Mouse (Mus musculus): ENCODE results near the gene Nkx6-1.

- TF ChIP-seq MAZ (IDR thresholded peaks at IDR 0.05; ENCODE audit: low read depth, low read length): no peak
- no peak for TF ChIP-seq JUND (conservative IDR thresholded peaks at IDR 0.05; ENCODE audit: low read depth, low read length)
Measured at GRCm38 (mm10) chr5:101666713-101667112, 1.9 kb upstream of the Nkx6-1 start.

Measured in CH12.LX (cell line).